Mouse (Mus musculus): ENCODE data around the gene Stap2.

Stap2 gene

GRCm38 (mm10) chr17:56003000-56003399 lies 2.4 kb downstream of the Stap2 start:
- Histone ChIP-seq H3K27me3 (ENCODE audit: control insufficient read depth, insufficient read depth, low read length, poor library complexity, severe bottlenecking) (no peaks in the 10 kb centered on the region; the same call in 1 of the 2 replicates), H3K36me3 (ENCODE audit: control insufficient read depth, insufficient read depth, low read length, poor library complexity, severe bottlenecking) (no peaks in the 10 kb centered on the region)
- no peak for DNase-seq (ENCODE audit: low read depth, low spot score)

- no peak for DNase-seq (ENCODE audit: low read depth, low spot score)
- Histone ChIP-seq H3K36me3 (ENCODE audit: control insufficient read depth, insufficient read depth, low read length, poor library complexity, severe bottlenecking) (no peaks in the 10 kb centered on the region), H3K27me3 (ENCODE audit: control insufficient read depth, insufficient read depth, low read length, poor library complexity, severe bottlenecking) (no peaks in the 10 kb centered on the region; the same call in 1 of the 2 replicates)
Measured at GRCm38 (mm10) chr17:55999794-56000499, 5.4 kb downstream of the Stap2 start.

DNA sequence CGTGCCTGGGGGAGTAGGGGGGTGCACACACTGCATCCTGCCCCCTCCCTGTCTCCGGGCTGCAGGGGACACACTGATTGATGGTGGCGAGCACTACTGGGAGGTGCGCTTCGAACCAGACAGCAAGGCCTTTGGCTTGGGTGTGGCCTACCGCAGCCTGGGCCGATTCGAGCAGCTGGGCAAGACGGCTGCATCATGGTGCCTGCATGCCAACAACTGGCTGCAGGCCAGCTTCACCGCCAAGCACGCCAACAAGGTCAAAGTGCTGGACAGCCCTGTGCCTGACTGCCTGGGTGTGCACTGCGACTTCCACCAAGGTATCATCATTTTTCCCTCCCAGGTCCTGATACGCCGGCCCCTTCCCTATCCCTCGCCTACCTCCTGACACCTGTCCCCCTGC lies 9.4 kb downstream of the Stap2 start:
- Histone ChIP-seq H3K27me3 (ENCODE audit: control insufficient read depth, insufficient read depth, low read length, poor library complexity, severe bottlenecking) (no peaks in the 10 kb centered on the region; the same call in 1 of the 2 replicates), H3K36me3 (ENCODE audit: control insufficient read depth, insufficient read depth, low read length, poor library complexity, severe bottlenecking) (no peaks in the 10 kb centered on the region)
- DNase-seq (ENCODE audit: low read depth, low spot score), result no peak

- H3K27me3 ChIP-seq (ENCODE audit: control insufficient read depth, insufficient read depth, low read length, poor library complexity, severe bottlenecking), result no peaks in the 10 kb centered on the region
- H3K36me3 ChIP-seq (ENCODE audit: control insufficient read depth, insufficient read depth, low read length, poor library complexity, severe bottlenecking), result no peaks in the 10 kb centered on the region
- no peak for DNase-seq (ENCODE audit: low read depth, low spot score)
Measured at GRCm38 (mm10) chr17:55990278-55990898, 15.0 kb downstream of the Stap2 start.

- Histone ChIP-seq H3K36me3 (ENCODE audit: control insufficient read depth, insufficient read depth, low read length, poor library complexity, severe bottlenecking) (no peaks in the 10 kb centered on the region), H3K27me3 (ENCODE audit: control insufficient read depth, insufficient read depth, low read length, poor library complexity, severe bottlenecking) (no peaks in the 10 kb centered on the region)
- DNase-seq (ENCODE audit: low read depth, low spot score), result no peak
Measured at GRCm38 (mm10) chr17:55986030-55986961, 19.1 kb downstream of the Stap2 start, which contains the start of gene Fsd1. Fsd1 (plus strand) TSS chr17:55986509.

- no peak for DNase-seq (ENCODE audit: low read depth, low spot score)
- no peaks in the 10 kb centered on the region for H3K36me3 ChIP-seq (ENCODE audit: control insufficient read depth, insufficient read depth, low read length, poor library complexity, severe bottlenecking)
- H3K27me3 ChIP-seq (ENCODE audit: control insufficient read depth, insufficient read depth, low read length, poor library complexity, severe bottlenecking), result no peaks in the 10 kb centered on the region
Measured at GRCm38 (mm10) chr17:55977301-55977700, 28.1 kb downstream of the Stap2 start.

DNA sequence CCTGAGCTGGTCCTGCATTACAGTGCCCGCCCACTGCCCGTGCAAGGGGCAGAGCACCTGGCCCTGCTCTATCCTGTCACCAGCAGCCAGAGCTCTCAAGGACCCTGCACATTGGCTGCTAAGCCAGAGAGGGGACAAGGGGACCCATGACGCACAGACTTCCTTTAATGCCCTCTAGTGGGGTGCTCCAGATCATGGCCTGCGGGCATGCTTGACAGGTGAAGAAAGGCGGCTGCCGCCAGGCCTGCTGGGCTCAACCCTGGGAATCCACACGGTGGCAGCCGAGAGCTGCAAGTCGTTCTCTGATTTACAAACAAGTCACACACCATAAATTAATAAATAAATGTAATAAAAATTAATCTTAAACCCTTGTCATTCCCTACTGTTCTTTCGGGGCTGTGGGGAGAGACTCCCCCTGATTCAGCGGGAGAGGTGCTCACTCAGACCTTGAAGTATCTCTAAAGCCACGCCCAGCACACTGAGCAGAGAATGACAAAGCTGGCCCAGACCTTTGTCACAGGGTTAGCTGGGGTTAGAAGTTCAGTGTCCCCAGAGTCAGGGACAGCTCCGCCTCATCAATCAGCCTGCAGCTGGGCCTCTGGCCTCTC lies 29.0 kb downstream of the Stap2 start:
- DNase-seq (ENCODE audit: low read depth, low spot score), result peak; percentile 84
- H3K27me3 ChIP-seq (ENCODE audit: control insufficient read depth, insufficient read depth, low read length, poor library complexity, severe bottlenecking), result no peaks in the 10 kb centered on the region
- no peaks in the 10 kb centered on the region for H3K36me3 ChIP-seq (ENCODE audit: control insufficient read depth, insufficient read depth, low read length, poor library complexity, severe bottlenecking)

DNA sequence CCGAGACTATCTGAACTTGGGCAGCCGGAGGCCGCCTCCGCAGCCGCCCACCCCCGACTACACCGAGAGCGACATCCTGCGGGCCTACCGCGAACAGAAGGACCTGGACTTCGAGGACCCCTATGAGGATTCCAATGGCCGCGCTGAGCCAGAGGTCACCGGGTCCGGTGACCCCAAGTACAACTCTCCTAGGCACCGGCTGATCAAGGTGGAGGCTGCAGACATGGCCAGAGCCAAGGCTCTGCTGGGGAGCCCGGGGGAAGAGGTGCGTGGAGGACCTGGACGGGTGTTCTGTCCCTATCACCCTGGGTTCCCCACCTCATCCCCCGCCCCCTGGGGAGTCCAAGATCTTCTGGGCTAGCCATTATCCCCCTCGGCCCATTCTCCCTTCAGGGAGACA lies 33.9 kb downstream of the Stap2 start:
- H3K36me3 ChIP-seq (ENCODE audit: control insufficient read depth, insufficient read depth, low read length, poor library complexity, severe bottlenecking), result no peaks in the 10 kb centered on the region
- DNase-seq (ENCODE audit: low read depth, low spot score), result no peak
- no peaks in the 10 kb centered on the region for H3K27me3 ChIP-seq (ENCODE audit: control insufficient read depth, insufficient read depth, low read length, poor library complexity, severe bottlenecking)

DNA sequence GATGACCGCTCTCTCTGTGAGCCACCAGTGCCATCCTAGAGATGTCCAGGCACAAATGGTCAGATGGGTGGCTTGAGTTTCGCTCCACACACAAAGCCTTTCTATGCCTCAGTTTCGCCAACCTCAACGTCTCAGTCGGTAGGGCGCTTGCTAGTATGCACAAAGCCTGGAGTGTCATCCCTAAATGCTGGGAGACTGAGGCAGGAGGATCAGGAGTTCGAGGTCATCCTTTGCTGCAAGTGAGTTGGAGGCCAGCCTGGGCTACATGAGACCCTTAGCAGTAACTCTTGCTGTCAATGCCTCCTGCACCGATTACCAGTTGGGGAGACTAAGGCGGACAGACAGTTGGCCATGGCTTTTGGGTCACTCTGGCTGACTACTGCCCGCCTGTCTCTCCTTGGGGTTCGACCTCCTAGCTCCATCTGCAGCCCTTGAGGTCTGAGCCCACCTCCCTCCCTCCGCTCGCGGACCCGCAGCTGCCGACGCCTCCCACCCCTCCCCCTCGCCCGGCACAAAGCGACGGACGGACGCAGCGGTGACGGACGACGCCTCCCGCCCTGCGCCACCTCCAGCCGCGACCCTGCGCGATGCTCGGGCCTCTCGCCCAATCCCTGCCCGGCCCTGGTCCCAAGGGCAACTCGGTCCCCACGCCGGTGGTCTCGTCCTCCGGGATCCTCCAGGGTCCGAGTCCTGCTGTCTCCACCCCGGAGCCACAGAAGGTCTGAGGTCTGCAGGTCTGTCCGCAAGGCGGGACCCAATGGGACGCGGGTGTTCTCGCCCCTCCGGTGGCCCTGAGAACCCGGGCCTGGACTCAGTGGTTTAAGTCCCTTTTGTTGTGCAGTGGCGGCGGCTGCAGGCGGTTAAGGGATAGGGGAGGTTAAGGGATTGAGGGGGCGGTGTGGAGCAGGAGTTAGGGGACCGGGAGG lies 35.2 kb downstream of the Stap2 start, which contains the start of gene Shd:
Gene Shd (plus strand): TSS at position 502 of the 926 bp plus-strand sequence.
- DNase-seq (ENCODE audit: low read depth, low spot score), result no peak
- Histone ChIP-seq H3K36me3 (ENCODE audit: control insufficient read depth, insufficient read depth, low read length, poor library complexity, severe bottlenecking) (0 out of 2 replicates have a peak, but pooled peaks cover 1% of the 10 kb centered on the region), H3K27me3 (ENCODE audit: control insufficient read depth, insufficient read depth, low read length, poor library complexity, severe bottlenecking) (no peaks in the 10 kb centered on the region)

- DNase-seq (ENCODE audit: low read depth, low spot score), result no peak
- H3K27me3 ChIP-seq (ENCODE audit: control insufficient read depth, insufficient read depth, low read length, poor library complexity, severe bottlenecking), result no peaks in the 10 kb centered on the region
- 0 out of 2 replicates have a peak, but pooled peaks cover 1% of the 10 kb centered on the region for H3K36me3 ChIP-seq (ENCODE audit: control insufficient read depth, insufficient read depth, low read length, poor library complexity, severe bottlenecking)
Measured at GRCm38 (mm10) chr17:55969560-55969959, 35.8 kb downstream of the Stap2 start.

- Histone ChIP-seq H3K27me3 (ENCODE audit: control insufficient read depth, insufficient read depth, low read length, poor library complexity, severe bottlenecking) (no peaks in the 10 kb centered on the region), H3K36me3 (ENCODE audit: control insufficient read depth, insufficient read depth, low read length, poor library complexity, severe bottlenecking) (0 out of 2 replicates have a peak, but pooled peaks cover 1% of the 10 kb centered on the region)
- no peak for DNase-seq (ENCODE audit: low read depth, low spot score)
Measured at GRCm38 (mm10) chr17:55968210-55968609, 37.2 kb downstream of the Stap2 start.

DNA sequence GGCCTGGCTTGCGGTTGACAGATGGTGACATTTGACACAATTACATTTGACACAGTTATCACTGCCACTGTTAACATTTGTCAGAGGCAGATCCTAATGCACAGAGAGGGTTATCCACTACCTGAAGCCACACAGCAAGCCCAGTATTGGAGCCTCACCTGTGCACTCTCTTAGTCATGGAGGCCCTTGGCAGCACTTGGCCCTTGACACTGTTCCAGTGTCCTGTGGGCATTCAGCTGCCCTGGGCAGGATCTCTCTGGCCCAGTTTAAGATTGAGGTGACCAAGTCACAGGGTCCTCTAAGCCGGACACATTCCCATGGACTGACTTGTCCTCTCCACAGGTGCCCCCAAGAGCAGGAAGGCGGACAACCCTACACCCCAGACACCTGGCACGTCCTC lies 38.2 kb downstream of the Stap2 start:
- H3K27me3 ChIP-seq (ENCODE audit: control insufficient read depth, insufficient read depth, low read length, poor library complexity, severe bottlenecking), result no peaks in the 10 kb centered on the region
- no peak for DNase-seq (ENCODE audit: low read depth, low spot score)
- 0 out of 2 replicates have a peak, but pooled peaks cover 1% of the 10 kb centered on the region for H3K36me3 ChIP-seq (ENCODE audit: control insufficient read depth, insufficient read depth, low read length, poor library complexity, severe bottlenecking)

DNA sequence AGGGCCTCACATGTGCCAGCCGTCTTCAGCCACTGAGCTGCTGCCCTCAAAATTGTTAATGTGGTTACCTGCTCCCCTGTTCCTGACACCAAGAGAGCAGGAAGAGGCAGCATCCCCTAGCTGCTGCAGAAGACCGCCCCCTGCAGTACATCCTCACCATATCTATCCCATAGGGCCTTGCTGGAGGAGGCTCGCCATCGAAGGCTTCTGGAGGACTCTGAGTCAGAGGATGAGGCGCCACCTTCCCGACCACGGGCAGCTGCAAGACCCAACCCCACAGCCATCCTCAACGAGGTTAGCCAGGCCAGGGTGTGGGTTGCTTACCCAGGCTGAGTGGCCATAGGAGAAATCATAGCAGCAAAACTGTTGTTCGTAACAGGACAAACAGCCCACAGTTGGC lies 40.4 kb downstream of the Stap2 start:
- H3K36me3 ChIP-seq (ENCODE audit: control insufficient read depth, insufficient read depth, low read length, poor library complexity, severe bottlenecking), result 0 out of 2 replicates have a peak, but pooled peaks cover 1% of the 10 kb centered on the region
- DNase-seq (ENCODE audit: low read depth, low spot score), result no peak
- no peaks in the 10 kb centered on the region for H3K27me3 ChIP-seq (ENCODE audit: control insufficient read depth, insufficient read depth, low read length, poor library complexity, severe bottlenecking)

Measured in splenic B cell, adult 2 months (primary cell).